Mouse (Mus musculus): ENCODE results near the gene Vmn1r55. TPM values are rescaled to one million over a fixed set of nuclear protein-coding genes. Genes with fewer than 3 reads are reported as not detected.
"Not testable (repeated sequence)": the region's sequence is repeated elsewhere in the genome, so short reads cannot be mapped to it uniquely, and the experiment has no call there.

Gene Vmn1r55
- total RNA-seq, 2 experiments from 2014 or later, result not detected

- ATAC-seq (replicated peaks; ENCODE audit: low FRiP score, poor library complexity, severe bottlenecking), result no peak
Measured at GRCm38 (mm10) chr7:5083325-5084105, 66.0 kb downstream of the Vmn1r55 start.

GRCm38 (mm10) chr7:5081939-5082338, 67.5 kb downstream of the Vmn1r55 start:
- ATAC-seq (replicated peaks; ENCODE audit: low FRiP score, poor library complexity, severe bottlenecking), result no peak

GRCm38 (mm10) chr7:5081241-5081640, 68.2 kb downstream of the Vmn1r55 start:
- peak; percentile 55 for ATAC-seq (replicated peaks; ENCODE audit: low FRiP score, poor library complexity, severe bottlenecking)

GRCm38 (mm10) chr7:5080815-5081214, 68.7 kb downstream of the Vmn1r55 start:
- no peak for ATAC-seq (replicated peaks; ENCODE audit: low FRiP score, poor library complexity, severe bottlenecking)

GRCm38 (mm10) chr7:5080010-5080751, 69.3 kb downstream of the Vmn1r55 start, which contains the start of gene Epn1:
Gene Epn1, plus strand, starts transcription at chr7:5080235.
- peak; percentile 95 for ATAC-seq (replicated peaks; ENCODE audit: low FRiP score, poor library complexity, severe bottlenecking)

GRCm38 (mm10) chr7:5079365-5080009, 70.0 kb downstream of the Vmn1r55 start:
- ATAC-seq (replicated peaks; ENCODE audit: low FRiP score, poor library complexity, severe bottlenecking), result not testable (repeated sequence)

Other genes starting within 250 kb of the Vmn1r55 start
- not detected in 2 replicates for gene Gm36210, start 243.2 kb downstream of the Vmn1r55 start, total RNA-seq (2015; ENCODE audit: low replicate concordance)
- gene Gm36210, start 243.2 kb downstream of the Vmn1r55 start, total RNA-seq (2017; ENCODE audit: low replicate concordance), result not detected in 2 replicates
- gene Zfp628, start 234.5 kb downstream of the Vmn1r55 start, total RNA-seq (2015; ENCODE audit: low replicate concordance), result 1.7 and 2.3 TPM in 2 replicates
- gene Zfp628, start 234.5 kb downstream of the Vmn1r55 start, total RNA-seq (2017; ENCODE audit: low replicate concordance), result 1.5 and 2.0 TPM in 2 replicates
- gene Nat14, start 227.6 kb downstream of the Vmn1r55 start, total RNA-seq (2015; ENCODE audit: low replicate concordance), result 1.7 TPM in 1 of 2 replicates, not detected in the other
- 2.5 TPM in 1 of 2 replicates, not detected in the other for gene Nat14, start 227.6 kb downstream of the Vmn1r55 start, total RNA-seq (2017; ENCODE audit: low replicate concordance)
- not detected in 2 replicates for gene Ssc5d, start 223.9 kb downstream of the Vmn1r55 start, total RNA-seq (2015; ENCODE audit: low replicate concordance)
- gene Ssc5d, start 223.9 kb downstream of the Vmn1r55 start, total RNA-seq (2017; ENCODE audit: low replicate concordance), result 0.28 TPM in 1 of 2 replicates, not detected in the other
- gene Sbk2, start 185.3 kb downstream of the Vmn1r55 start, total RNA-seq (2015; ENCODE audit: low replicate concordance), result not detected in 2 replicates
- gene Sbk2, start 185.3 kb downstream of the Vmn1r55 start, total RNA-seq (2017; ENCODE audit: low replicate concordance), result not detected in 2 replicates
- gene Sbk3, start 178.5 kb downstream of the Vmn1r55 start, total RNA-seq (2015; ENCODE audit: low replicate concordance), result not detected in 2 replicates
- gene Sbk3, start 178.5 kb downstream of the Vmn1r55 start, total RNA-seq (2017; ENCODE audit: low replicate concordance), result not detected in 2 replicates
- 1.3 TPM in 1 of 2 replicates, not detected in the other for gene Zfp579, start 153.5 kb downstream of the Vmn1r55 start, total RNA-seq (2015; ENCODE audit: low replicate concordance)
- gene Zfp579, start 153.5 kb downstream of the Vmn1r55 start, total RNA-seq (2017; ENCODE audit: low replicate concordance), result 0.84 and 1.4 TPM in 2 replicates
- 4.6 and 10.2 TPM in 2 replicates for gene Zfp524, start 135.3 kb downstream of the Vmn1r55 start, total RNA-seq (2015; ENCODE audit: low replicate concordance)
- gene Zfp524, start 135.3 kb downstream of the Vmn1r55 start, total RNA-seq (2017; ENCODE audit: low replicate concordance), result 4.6 and 7.8 TPM in 2 replicates
- 6.7 and 9.2 TPM in 2 replicates for gene Fiz1, start 135.0 kb downstream of the Vmn1r55 start, total RNA-seq (2015; ENCODE audit: low replicate concordance)
- gene Fiz1, start 135.0 kb downstream of the Vmn1r55 start, total RNA-seq (2017; ENCODE audit: low replicate concordance), result 2.6 and 4.2 TPM in 2 replicates
- not detected in 2 replicates for gene Gm44973, start 134.2 kb downstream of the Vmn1r55 start, total RNA-seq (2015; ENCODE audit: low replicate concordance)
- gene Gm44973, start 134.2 kb downstream of the Vmn1r55 start, total RNA-seq (2017; ENCODE audit: low replicate concordance), result not detected in 2 replicates
- gene Zfp865, start 129.3 kb downstream of the Vmn1r55 start, total RNA-seq (2015; ENCODE audit: low replicate concordance), result 2.3 and 3.1 TPM in 2 replicates
- gene Zfp865, start 129.3 kb downstream of the Vmn1r55 start, total RNA-seq (2017; ENCODE audit: low replicate concordance), result 1.7 and 2.2 TPM in 2 replicates
- not detected in 2 replicates for gene Ccdc106, start 129.1 kb downstream of the Vmn1r55 start, total RNA-seq (2015; ENCODE audit: low replicate concordance)
- not detected in 2 replicates for gene Ccdc106, start 129.1 kb downstream of the Vmn1r55 start, total RNA-seq (2017; ENCODE audit: low replicate concordance)
- gene 4632433K11Rik, start 115.6 kb downstream of the Vmn1r55 start, total RNA-seq (2015; ENCODE audit: low replicate concordance), result not detected in 2 replicates
- gene 4632433K11Rik, start 115.6 kb downstream of the Vmn1r55 start, total RNA-seq (2017; ENCODE audit: low replicate concordance), result 0.60 TPM in 1 of 2 replicates, not detected in the other
- not detected in 2 replicates for gene Zfp784, start 111.2 kb downstream of the Vmn1r55 start, total RNA-seq (2015; ENCODE audit: low replicate concordance)
- gene Zfp784, start 111.2 kb downstream of the Vmn1r55 start, total RNA-seq (2017; ENCODE audit: low replicate concordance), result 0.84 TPM in 1 of 2 replicates, not detected in the other
- not detected in 2 replicates for gene Zfp580, start 98.1 kb downstream of the Vmn1r55 start, total RNA-seq (2015; ENCODE audit: low replicate concordance)
- 0.26 TPM in 1 of 2 replicates, not detected in the other for gene Zfp580, start 98.1 kb downstream of the Vmn1r55 start, total RNA-seq (2017; ENCODE audit: low replicate concordance)
- gene U2af2, start 87.5 kb downstream of the Vmn1r55 start, total RNA-seq (2015; ENCODE audit: low replicate concordance), result 42.3 and 45.8 TPM in 2 replicates
- 48.8 and 56.9 TPM in 2 replicates for gene U2af2, start 87.5 kb downstream of the Vmn1r55 start, total RNA-seq (2017; ENCODE audit: low replicate concordance)
- gene Epn1, start 69.4 kb downstream of the Vmn1r55 start, total RNA-seq (2015; ENCODE audit: low replicate concordance), result 42.2 and 42.5 TPM in 2 replicates
- gene Epn1, start 69.4 kb downstream of the Vmn1r55 start, total RNA-seq (2017; ENCODE audit: low replicate concordance), result 51.2 and 86.8 TPM in 2 replicates
- not detected in 2 replicates for gene Rfpl4, start 32.7 kb downstream of the Vmn1r55 start, total RNA-seq (2015; ENCODE audit: low replicate concordance)
- gene Rfpl4, start 32.7 kb downstream of the Vmn1r55 start, total RNA-seq (2017; ENCODE audit: low replicate concordance), result not detected in 2 replicates
- not detected in 2 replicates for gene Rasl2-9, start 23.7 kb downstream of the Vmn1r55 start, total RNA-seq (2015; ENCODE audit: low replicate concordance)
- gene Rasl2-9, start 23.7 kb downstream of the Vmn1r55 start, total RNA-seq (2017; ENCODE audit: low replicate concordance), result not detected in 2 replicates
- gene Vmn1r56, start 47.1 kb upstream of the Vmn1r55 start, total RNA-seq (2015; ENCODE audit: low replicate concordance), result not detected in 2 replicates
- not detected in 2 replicates for gene Vmn1r56, start 47.1 kb upstream of the Vmn1r55 start, total RNA-seq (2017; ENCODE audit: low replicate concordance)
- gene Vmn1r57, start 68.8 kb upstream of the Vmn1r55 start, total RNA-seq (2015; ENCODE audit: low replicate concordance), result not detected in 2 replicates
- gene Vmn1r57, start 68.8 kb upstream of the Vmn1r55 start, total RNA-seq (2017; ENCODE audit: low replicate concordance), result not detected in 2 replicates
- gene Gm5065, start 200.9 kb upstream of the Vmn1r55 start, total RNA-seq (2015; ENCODE audit: low replicate concordance), result not detected in 2 replicates
- gene Gm5065, start 200.9 kb upstream of the Vmn1r55 start, total RNA-seq (2017; ENCODE audit: low replicate concordance), result not detected in 2 replicates
- not detected in 2 replicates for gene Nlrp2, start 201.4 kb upstream of the Vmn1r55 start, total RNA-seq (2015; ENCODE audit: low replicate concordance)
- gene Nlrp2, start 201.4 kb upstream of the Vmn1r55 start, total RNA-seq (2017; ENCODE audit: low replicate concordance), result not detected in 2 replicates